Mouse (Mus musculus): ENCODE measurements at regions not wholly inside any gene's neighbourhood (a gene's known extent, or its start where the extent isn't known, plus 50 kb on each side); places are given as distances from the start of the nearest gene placed in this dataset.

GRCm38 (mm10) chr15:27132761-27133160, 237.4 kb upstream of the Fbxl7 start:
- no peak for DNase-seq (ENCODE audit: low spot score)

GRCm38 (mm10) chr15:27137580-27137979, 242.2 kb upstream of the Fbxl7 start:
- no peak for DNase-seq (ENCODE audit: low spot score)

GRCm38 (mm10) chr15:27145860-27146259, 250.5 kb upstream of the Fbxl7 start:
- DNase-seq (ENCODE audit: low spot score): no peak

DNA sequence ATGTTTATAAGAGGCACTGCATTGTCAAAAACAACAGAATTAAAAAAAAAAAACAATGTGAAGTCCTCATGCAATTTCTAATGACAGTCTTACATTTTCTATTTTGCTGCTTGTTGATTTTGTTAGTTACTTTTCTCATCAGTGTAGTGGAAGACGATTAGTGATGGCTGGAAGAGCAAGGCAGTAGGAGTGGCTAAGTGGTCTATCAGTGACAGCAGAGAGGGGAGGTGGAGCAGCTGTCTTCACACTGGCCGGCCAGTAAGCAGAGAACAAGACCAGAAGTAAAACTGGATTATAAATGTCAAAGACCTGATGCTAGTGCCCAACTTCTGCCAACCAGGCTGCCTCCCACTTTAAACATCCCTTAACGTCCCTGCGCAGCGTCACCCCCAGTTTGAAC, 265.6 kb upstream of the Fbxl7 start:
- DNase-seq (ENCODE audit: low spot score): no peak

- DNase-seq (ENCODE audit: low spot score): no peak
Measured at GRCm38 (mm10) chr15:27167484-27167883, 272.1 kb upstream of the Fbxl7 start.

GRCm38 (mm10) chr15:27169846-27170245, 274.5 kb upstream of the Fbxl7 start:
- no peak for DNase-seq (ENCODE audit: low spot score)

DNA sequence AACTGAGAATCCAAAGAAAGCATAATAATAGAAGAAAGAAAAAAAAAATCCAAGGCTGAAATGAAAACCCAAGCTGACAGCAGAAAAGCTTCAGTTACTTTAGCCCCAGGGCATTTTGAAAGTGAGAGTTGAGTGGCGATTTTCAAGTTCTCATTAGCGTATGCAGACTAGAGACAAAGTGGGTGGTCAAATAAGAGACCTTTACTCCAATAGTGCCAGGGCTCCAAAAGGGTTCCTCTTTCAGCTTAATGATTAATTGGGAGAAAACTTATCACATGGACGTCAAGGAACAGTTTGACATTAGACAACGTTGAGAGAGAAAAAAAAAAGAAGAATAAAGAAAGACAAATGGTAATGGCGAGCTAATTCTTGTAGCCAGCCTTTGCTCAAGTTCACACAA, 278.1 kb upstream of the Fbxl7 start:
- DNase-seq (ENCODE audit: low spot score): no peak

DNA sequence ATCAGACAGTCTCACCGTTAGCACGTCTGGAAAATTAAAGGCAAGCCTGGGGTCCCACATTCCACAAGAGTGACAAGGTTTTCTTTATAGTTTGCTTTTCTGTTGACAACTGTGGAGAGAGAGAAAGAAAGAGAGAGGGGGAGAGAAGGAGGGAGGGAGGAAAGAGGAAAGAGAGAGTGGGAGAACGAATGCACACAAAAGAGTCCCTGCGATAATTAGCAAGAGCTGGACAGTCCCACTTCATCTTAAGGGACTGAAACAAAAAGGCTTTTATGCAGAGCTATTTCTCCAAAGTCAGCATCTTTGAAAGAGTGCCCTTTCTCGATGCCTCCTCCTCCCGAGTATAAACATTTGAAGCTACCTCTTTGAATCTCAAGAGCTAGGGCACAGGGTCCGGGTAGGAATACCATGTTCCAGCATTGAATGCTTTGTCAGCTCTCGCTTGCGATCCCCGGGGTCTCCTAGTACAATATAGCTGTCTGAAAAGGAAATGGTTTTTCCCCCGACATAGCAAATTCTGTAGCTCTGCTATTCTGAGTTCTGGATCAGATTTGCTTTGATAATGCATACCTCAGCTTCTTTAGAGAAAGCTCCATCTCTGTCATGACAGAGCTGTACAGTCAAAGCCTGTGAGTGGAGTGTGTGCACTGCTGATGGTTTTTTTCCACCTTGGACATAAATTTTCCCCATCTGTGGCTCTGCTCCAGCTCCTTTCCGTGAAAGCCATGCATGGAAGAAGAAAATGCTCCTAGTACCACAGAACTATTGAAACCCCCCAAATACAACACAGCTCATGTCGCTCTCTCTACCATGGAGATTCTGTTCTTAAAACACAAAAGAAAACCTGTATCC, 282.9 kb upstream of the Fbxl7 start:
- DNase-seq (ENCODE audit: low spot score): no peak

DNA sequence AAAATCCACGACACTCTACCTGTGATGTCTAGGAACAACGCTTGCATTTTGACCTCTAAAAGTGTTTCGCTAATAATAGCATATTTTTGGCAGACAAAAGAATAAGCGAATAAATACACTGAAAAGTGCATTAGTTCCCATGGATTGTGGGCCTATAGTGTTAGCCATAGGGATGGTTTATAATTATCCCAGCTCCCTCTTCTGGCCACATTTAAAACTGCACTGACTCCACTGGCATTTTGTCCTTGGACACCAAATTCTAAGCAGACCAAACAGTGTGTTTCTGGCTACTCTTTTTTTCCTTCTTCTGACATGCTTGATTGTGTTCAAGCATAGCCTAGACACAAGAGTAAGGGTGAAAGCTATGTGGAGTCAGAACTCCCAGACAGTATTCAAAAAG, 276.8 kb upstream of the Ank start:
- DNase-seq (ENCODE audit: low spot score): peak; percentile 37

GRCm38 (mm10) chr15:27201513-27201912, 265.0 kb upstream of the Ank start:
- no peak for DNase-seq (ENCODE audit: low spot score)

DNA sequence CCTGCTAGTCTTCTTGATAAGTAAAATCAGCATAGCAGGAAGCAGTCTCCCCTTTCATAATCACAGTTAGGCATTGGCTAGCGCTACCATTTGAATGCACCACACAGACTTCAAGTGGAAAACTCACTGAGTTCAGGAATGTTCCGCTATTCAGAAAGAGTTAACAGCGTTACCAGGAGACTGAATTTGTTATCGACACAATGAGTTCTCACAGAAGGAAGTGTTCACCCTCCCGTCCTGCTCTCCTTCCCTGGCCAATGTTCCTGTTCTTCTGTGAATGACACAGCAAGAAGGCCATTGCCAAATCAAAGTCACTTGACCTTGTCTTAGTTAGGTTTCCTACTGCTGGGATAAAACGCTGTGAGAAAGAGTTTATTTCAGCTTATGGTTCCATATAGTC, 261.6 kb upstream of the Ank start:
- DNase-seq (ENCODE audit: low spot score): no peak

GRCm38 (mm10) chr15:27207446-27207845, 259.0 kb upstream of the Ank start:
- no peak for DNase-seq (ENCODE audit: low spot score)

DNA sequence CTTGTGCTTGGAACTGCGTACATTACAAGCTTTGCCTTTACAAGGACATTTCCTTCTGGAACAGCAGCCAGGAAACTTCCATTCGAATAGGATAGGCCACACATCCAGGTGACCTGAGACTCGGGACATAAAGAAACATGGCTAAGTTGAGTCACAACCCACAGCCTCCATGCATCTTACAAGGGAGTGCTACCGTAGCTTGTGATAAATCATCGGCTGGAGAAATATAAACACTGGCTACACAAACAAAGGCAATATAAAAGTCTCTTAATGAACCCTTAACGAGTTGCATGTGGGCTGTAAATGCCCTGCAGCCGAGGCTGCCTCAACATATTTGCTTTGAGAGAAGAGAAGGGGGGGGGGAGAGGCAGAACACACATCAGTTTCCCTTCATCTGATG, 250.1 kb upstream of the Ank start:
- DNase-seq (ENCODE audit: low spot score): no peak

DNA sequence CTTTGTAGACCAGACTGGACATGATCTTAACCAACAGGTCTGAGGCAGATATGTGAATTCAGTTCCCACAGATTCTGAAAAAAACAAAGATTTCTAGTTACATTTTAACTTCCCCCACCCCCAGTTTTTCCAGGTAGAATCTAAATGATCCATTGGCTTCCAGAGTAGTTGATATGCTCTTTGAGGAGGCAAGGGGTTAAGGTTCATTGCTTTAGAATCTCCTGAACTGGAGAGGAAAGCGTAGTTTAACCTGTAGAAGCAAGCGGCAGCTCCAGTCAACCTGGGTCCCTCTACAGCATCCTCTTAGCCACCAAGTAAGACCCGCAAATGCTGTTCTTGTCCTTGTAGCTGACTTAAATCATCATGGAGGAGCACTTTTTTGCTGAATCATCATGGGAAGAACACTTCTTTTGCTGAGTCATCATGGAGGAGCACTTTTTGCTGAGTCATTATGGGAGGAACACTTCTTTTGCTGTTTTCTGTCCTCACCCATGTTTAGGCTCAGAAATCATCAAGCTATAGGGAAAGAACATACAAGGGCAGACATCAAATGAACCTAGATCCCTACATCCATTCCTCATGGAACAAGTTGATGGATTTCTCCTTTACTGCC, 247.2 kb upstream of the Ank start:
- no peak for DNase-seq (ENCODE audit: low spot score)

- no peak for DNase-seq (ENCODE audit: low spot score)
Measured at GRCm38 (mm10) chr15:27223610-27224511, 242.6 kb upstream of the Ank start.

- DNase-seq (ENCODE audit: low spot score): no peak
Measured at GRCm38 (mm10) chr15:27224512-27224850, 242.0 kb upstream of the Ank start.

GRCm38 (mm10) chr15:27232804-27233203, 233.7 kb upstream of the Ank start:
- no peak for DNase-seq (ENCODE audit: low spot score)

DNA sequence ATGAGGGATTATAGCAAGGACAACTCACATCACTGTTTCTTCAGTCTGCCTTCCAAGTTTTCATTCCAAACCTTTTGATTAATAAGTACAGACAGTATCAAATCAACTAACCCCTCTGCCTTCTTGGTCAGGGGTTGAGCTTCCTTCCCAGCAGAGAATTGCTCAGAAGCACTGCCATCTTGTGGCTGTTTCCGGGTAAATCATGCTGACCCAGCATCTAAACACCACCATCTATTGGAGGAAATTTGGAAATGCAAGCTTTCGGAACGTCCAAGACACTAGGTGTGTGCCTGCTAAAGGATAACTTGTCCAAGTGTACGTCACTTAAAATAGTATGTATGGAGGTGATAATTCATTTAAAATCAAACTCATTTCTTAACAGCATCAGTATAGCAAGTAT, 231.7 kb upstream of the Ank start:
- DNase-seq (ENCODE audit: low spot score): peak; percentile 37

DNA sequence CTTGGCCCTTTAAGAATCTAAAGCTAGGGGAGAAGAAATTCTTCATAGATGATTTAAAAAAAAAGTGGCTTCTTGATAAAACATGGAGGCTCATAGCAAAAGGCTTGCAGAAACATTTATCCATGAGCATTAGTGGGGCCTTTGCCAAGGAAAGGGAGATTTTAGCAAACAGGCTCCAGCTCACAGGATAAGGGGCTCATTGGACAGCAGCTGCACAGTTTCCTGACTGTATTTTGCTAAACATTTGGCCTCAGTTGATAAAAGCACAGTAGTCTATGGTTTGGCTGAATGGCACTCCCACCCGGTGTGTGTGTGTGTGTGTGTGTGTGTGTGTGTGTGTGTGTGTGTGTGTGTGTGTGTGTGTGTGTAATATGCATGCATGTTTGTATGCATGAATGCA, 228.2 kb upstream of the Ank start:
- DNase-seq (ENCODE audit: low spot score): no peak

GRCm38 (mm10) chr15:27246302-27246701, 220.2 kb upstream of the Ank start:
- peak; percentile 19 for DNase-seq (ENCODE audit: low spot score)

DNA sequence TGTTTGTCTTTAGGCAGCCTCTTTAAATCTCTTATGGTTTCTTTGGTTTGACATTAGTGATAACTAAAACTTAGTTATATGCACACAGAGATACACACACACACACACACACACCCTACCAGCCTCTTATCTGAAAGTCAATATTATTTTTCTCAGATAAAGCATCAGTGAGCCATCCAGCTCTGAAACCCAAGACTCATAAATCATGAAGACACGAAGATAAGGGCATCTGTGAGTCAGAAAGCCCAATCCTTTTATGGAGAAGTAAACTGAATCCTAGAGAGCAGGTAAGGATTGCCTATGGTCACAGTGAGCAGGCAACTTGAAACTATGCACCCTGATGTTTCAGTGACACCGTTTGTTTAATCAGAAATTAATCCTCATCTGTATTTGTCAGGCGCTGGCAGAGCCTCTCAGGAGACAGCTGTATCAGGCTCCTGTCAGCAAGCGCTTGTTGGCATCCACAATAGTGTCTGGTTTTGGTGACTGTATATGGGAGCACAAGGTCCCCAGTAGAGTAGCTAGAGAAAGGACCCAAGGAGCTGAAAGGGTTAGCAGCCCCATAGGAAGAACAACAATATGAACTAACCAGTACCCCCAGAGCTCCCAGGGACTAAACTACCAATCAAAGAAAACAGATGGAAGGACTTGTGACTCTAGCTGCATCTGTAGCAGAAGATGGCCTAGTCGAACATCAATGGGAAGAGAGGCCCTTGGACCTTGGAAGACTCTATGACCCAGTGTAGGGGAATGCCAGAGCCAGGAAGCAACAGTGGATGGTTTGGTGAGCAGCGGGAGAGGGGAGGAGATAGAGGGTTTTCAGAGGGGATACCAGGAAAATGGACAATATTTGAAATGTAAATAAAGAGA, 207.3 kb upstream of the Ank start:
- no peak for DNase-seq (ENCODE audit: low spot score)

DNA sequence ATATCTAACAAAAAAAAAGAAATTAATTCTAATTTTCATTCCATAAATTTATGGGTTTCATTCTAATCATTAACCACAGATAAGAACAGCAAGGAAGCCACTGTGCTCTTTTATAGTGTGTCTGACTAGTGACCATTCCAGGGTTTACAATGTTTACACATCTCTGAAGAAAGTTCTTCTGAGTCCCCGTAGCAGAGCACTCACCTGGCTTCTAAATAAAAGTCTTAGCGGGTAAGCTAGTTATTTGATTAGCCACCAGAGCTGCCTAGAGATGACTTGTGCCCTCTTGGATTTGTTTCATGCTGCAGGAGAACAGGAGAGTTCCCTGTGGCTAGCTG, 206.7 kb upstream of the Ank start:
- DNase-seq (ENCODE audit: low spot score): no peak

Data from adipocyte (in vitro differentiated cells).